Mouse (Mus musculus) myocyte (in vitro differentiated cells): ENCODE results near the gene Tshz2. TPM values are rescaled to one million over a fixed set of nuclear protein-coding genes. Genes with fewer than 3 reads are reported as not detected.

Experiments used
- H3K27me3 ChIP-seq: one replicate; pipeline ENCODE4 v1.6.1; 2011; ENCODE audit not compliant: control insufficient read depth, insufficient read depth, insufficient read length
- H3K36me3 ChIP-seq: one replicate; pipeline ENCODE4 v1.6.1; 2011; ENCODE audit not compliant: control insufficient read depth, insufficient read depth
- H3K4me2 ChIP-seq: one replicate; pipeline ENCODE4 v1.6.1; 2011; ENCODE audit warnings: low read depth, control low read depth
- H3K4me3 ChIP-seq: one replicate; pipeline ENCODE4 v1.5.1; 2011; ENCODE audit warnings: mild to moderate bottlenecking, control low read depth, moderate library complexity
- H3K79me2 ChIP-seq: one replicate; pipeline ENCODE4 v1.6.1; 2011; ENCODE audit not compliant: control insufficient read depth, insufficient read depth
- H3ac ChIP-seq: one replicate; pipeline ENCODE4 v1.6.1; 2011; ENCODE audit not compliant: control insufficient read depth, insufficient read length
- CEBPB ChIP-seq: IDR thresholded peaks from 2 replicates; pipeline ENCODE4 v1.6.1; 2011; ENCODE audit warnings: mild to moderate bottlenecking, moderate library complexity; ENCODE audit not compliant: poor library complexity, insufficient read depth, severe bottlenecking
- E2F4 ChIP-seq: IDR thresholded peaks from one replicate; pipeline ENCODE4 v1.6.1; 2011; ENCODE audit warnings: mild to moderate bottlenecking, control low read depth, moderate library complexity; ENCODE audit not compliant: insufficient read depth
- MAX ChIP-seq: IDR thresholded peaks from one replicate; pipeline ENCODE4 v1.6.1; 2011; ENCODE audit warnings: low read depth, mild to moderate bottlenecking, control low read depth
- MYOD1 ChIP-seq, 3 experiments: IDR thresholded peaks; one replicate each; pipeline ENCODE4 v1.6.1; 2011; ENCODE audit warnings: control low read depth in 2 of 3, low read depth in 2 of 3, mild to moderate bottlenecking in 2 of 3, moderate library complexity in 1 of 3; ENCODE audit not compliant: insufficient read length in 2 of 3, control insufficient read depth in 1 of 3
- MYOG ChIP-seq, 3 experiments: IDR thresholded peaks; one replicate each; pipeline ENCODE4 v1.6.1; 2011; ENCODE audit warnings: control low read depth in 2 of 3, low read depth in 2 of 3, mild to moderate bottlenecking in 2 of 3; ENCODE audit not compliant: insufficient read length in 2 of 3, control insufficient read depth in 1 of 3, insufficient read depth in 1 of 3
- POLR2A ChIP-seq: IDR thresholded peaks from one replicate; pipeline ENCODE4 v1.6.1; 2011; ENCODE audit warnings: low read depth, mild to moderate bottlenecking, control low read depth, moderate library complexity; ENCODE audit not compliant: insufficient read length
- POLR2AphosphoS2 ChIP-seq: IDR thresholded peaks from one replicate; pipeline ENCODE4 v1.6.1; 2011; ENCODE audit warnings: low read depth, control low read depth; ENCODE audit not compliant: insufficient read length
- REST ChIP-seq: IDR thresholded peaks from one replicate; pipeline ENCODE4 v1.6.1; 2011; ENCODE audit warnings: mild to moderate bottlenecking, control low read depth, moderate library complexity; ENCODE audit not compliant: insufficient read depth, insufficient read length
- SRF ChIP-seq: IDR thresholded peaks from one replicate; pipeline ENCODE4 v1.6.1; 2011; ENCODE audit warnings: low read depth; ENCODE audit not compliant: control insufficient read depth, insufficient read length
- TCF12 ChIP-seq: IDR thresholded peaks from one replicate; pipeline ENCODE4 v1.6.1; 2011; ENCODE audit warnings: mild to moderate bottlenecking, control low read depth; ENCODE audit not compliant: poor library complexity, insufficient read depth, severe bottlenecking
- TCF3 ChIP-seq: IDR thresholded peaks from one replicate; pipeline ENCODE4 v1.6.1; 2011; ENCODE audit warnings: low read depth, control low read depth; ENCODE audit not compliant: insufficient read length
- USF1 ChIP-seq: IDR thresholded peaks from one replicate; pipeline ENCODE4 v1.6.1; 2011; ENCODE audit warnings: low read depth, mild to moderate bottlenecking, control low read depth, moderate library complexity
- polyA plus RNA-seq: library from polyadenylated mRNA; unstranded; fragments of >200 nt; fragmentation: generic; extraction: Trizol; gene quantifications from one replicate; pipeline ENCODE4 v1.2.1, GENCODE M21; 2012; ENCODE audit warnings: missing spikeins

Gene Tshz2
- polyA plus RNA-seq, 1 experiment = not detected

- no peak for TF ChIP-seq USF1
- no peak for TF ChIP-seq MYOD1 (IDR thresholded peaks at IDR 0.05; ENCODE audit: control insufficient read depth in 1 of 3, insufficient read length in 2 of 3, low read depth in 2 of 3)
- TF ChIP-seq E2F4 = no peak
- TF ChIP-seq POLR2AphosphoS2 = no peak
- no peak for TF ChIP-seq REST
- TF ChIP-seq MAX = no peak
- no peak for TF ChIP-seq CEBPB
- no peak for TF ChIP-seq TCF12
- no peak for TF ChIP-seq SRF
- TF ChIP-seq MYOG (IDR thresholded peaks at IDR 0.05; ENCODE audit: control insufficient read depth in 1 of 3, insufficient read depth in 1 of 3, insufficient read length in 2 of 3, low read depth in 2 of 3) = no peak
- H3K27me3 ChIP-seq = no peaks in the 10 kb centered on the region
- H3K4me3 ChIP-seq = no peak overlapping the region
- no peak overlapping the region for H3K4me2 ChIP-seq
- no peaks in the 10 kb centered on the region for H3K36me3 ChIP-seq
- no peak overlapping the region for H3ac ChIP-seq
- H3K79me2 ChIP-seq = no peaks in the 10 kb centered on the region
Observed at GRCm38 (mm10) chr2:169912826-169913225, 280.0 kb downstream of the Tshz2 start.

GRCm38 (mm10) chr2:169914903-169915302 lies 282.1 kb downstream of the Tshz2 start:
- H3ac ChIP-seq = no peak overlapping the region

GRCm38 (mm10) chr2:169915326-169915725 lies 282.5 kb downstream of the Tshz2 start:
- no peak overlapping the region for H3ac ChIP-seq
- no peaks in the 10 kb centered on the region for H3K79me2 ChIP-seq
- H3K4me2 ChIP-seq = no peak overlapping the region
- H3K27me3 ChIP-seq = no peaks in the 10 kb centered on the region
- H3K4me3 ChIP-seq = no peak overlapping the region
- no peaks in the 10 kb centered on the region for H3K36me3 ChIP-seq
- TF ChIP-seq USF1 = no peak
- no peak for TF ChIP-seq REST
- no peak for TF ChIP-seq TCF12
- TF ChIP-seq POLR2AphosphoS2 = no peak
- TF ChIP-seq E2F4 = no peak
- no peak for TF ChIP-seq SRF
- no peak for TF ChIP-seq TCF3
- no peak for TF ChIP-seq MYOD1 (IDR thresholded peaks at IDR 0.05; ENCODE audit: control insufficient read depth in 1 of 3, insufficient read length in 2 of 3, low read depth in 2 of 3)
- no peak for TF ChIP-seq MAX
- TF ChIP-seq MYOG (IDR thresholded peaks at IDR 0.05; ENCODE audit: control insufficient read depth in 1 of 3, insufficient read depth in 1 of 3, insufficient read length in 2 of 3, low read depth in 2 of 3) = no peak
- no peak for TF ChIP-seq CEBPB
- no peak for TF ChIP-seq POLR2A

More at GRCm38 (mm10) chr2:169914903-169915302, 282.1 kb downstream of the Tshz2 start:
- Histone ChIP-seq H3K36me3 (no peaks in the 10 kb centered on the region), H3K79me2 (no peaks in the 10 kb centered on the region), H3K4me2 (no peak overlapping the region), H3K4me3 (no peak overlapping the region), H3K27me3 (no peaks in the 10 kb centered on the region)
- TF ChIP-seq TCF3 = no peak
- TF ChIP-seq TCF12 = no peak
- TF ChIP-seq E2F4 = no peak
- no peak for TF ChIP-seq MYOG (IDR thresholded peaks at IDR 0.05; ENCODE audit: control insufficient read depth in 1 of 3, insufficient read depth in 1 of 3, insufficient read length in 2 of 3, low read depth in 2 of 3)
- TF ChIP-seq MYOD1 (IDR thresholded peaks at IDR 0.05; ENCODE audit: control insufficient read depth in 1 of 3, insufficient read length in 2 of 3, low read depth in 2 of 3) = no peak
- TF ChIP-seq MAX = no peak
- TF ChIP-seq POLR2A = no peak
- TF ChIP-seq USF1 = no peak
- TF ChIP-seq SRF = no peak

- TF ChIP-seq SRF (no peak), REST (no peak), TCF3 (no peak), TCF12 (no peak), MYOD1 (IDR thresholded peaks at IDR 0.05; ENCODE audit: control insufficient read depth in 1 of 3, insufficient read length in 2 of 3, low read depth in 2 of 3) (no peak)
- Histone ChIP-seq H3K79me2 (no peaks in the 10 kb centered on the region), H3K36me3 (no peaks in the 10 kb centered on the region), H3K4me3 (no peak overlapping the region), H3ac (no peak overlapping the region), H3K27me3 (no peaks in the 10 kb centered on the region), H3K4me2 (no peak overlapping the region)
Observed at GRCm38 (mm10) chr2:169919111-169919695, 286.4 kb downstream of the Tshz2 start.

- TF ChIP-seq E2F4 (no peak), TCF3 (no peak), CEBPB (no peak), MAX (no peak), SRF (no peak), MYOG (IDR thresholded peaks at IDR 0.05; ENCODE audit: control insufficient read depth in 1 of 3, insufficient read depth in 1 of 3, insufficient read length in 2 of 3, low read depth in 2 of 3) (no peak), TCF12 (no peak), POLR2AphosphoS2 (no peak), USF1 (no peak)
- no peaks in the 10 kb centered on the region for H3K36me3 ChIP-seq
Observed at GRCm38 (mm10) chr2:169924177-169924810, 291.5 kb downstream of the Tshz2 start.

More at GRCm38 (mm10) chr2:169924177-169924810, 291.5 kb downstream of the Tshz2 start:
- no peak overlapping the region for H3K4me3 ChIP-seq
- H3K79me2 ChIP-seq = no peaks in the 10 kb centered on the region
- no peak overlapping the region for H3ac ChIP-seq
- H3K4me2 ChIP-seq = no peak overlapping the region
- no peaks in the 10 kb centered on the region for H3K27me3 ChIP-seq
